Mouse (Mus musculus) megakaryocyte-erythroid progenitor cell, adult 5-6 weeks (primary cell): ENCODE results near the gene Gm4744. TPM values are rescaled to one million over a fixed set of nuclear protein-coding genes. Genes with fewer than 3 reads are reported as not detected.
"Not testable (repeated sequence)": the region's sequence is repeated elsewhere in the genome, so short reads cannot be mapped to it uniquely, and the experiment has no call there.

Experiments
- ATAC-seq: replicated peaks from 2 replicates; pipeline ENCODE4 v1.8.0; 2016; ENCODE audit warnings: mild to moderate bottlenecking, inconsistent platforms; ENCODE audit not compliant: severe bottlenecking, poor library complexity, low FRiP score, low TSS enrichment
- total RNA-seq, 2 experiments: library from RNA; stranded (forward) in 1 of 2; stranded (reverse) in 1 of 2; fragments of 200-1000, 215-1000 nt in 1 of 2; fragments of >200 nt in 1 of 2; fragmentation: Nextera tagmentation in 1 of 2; gene quantifications; 2 replicates each; pipeline ENCODE4 v1.2.3; 2014 to 2017

Gm4744 gene
- not detected in 2 replicates for total RNA-seq (2014; fragmentation: Nextera tagmentation)
- total RNA-seq (2017) = not detected in 2 replicates

GRCm38 (mm10) chr6:40951770-40952169 lies at the start of gene Gm4744:
Gene Gm4744 (minus strand): TSS chr6:40951870.
- no peak for ATAC-seq

DNA sequence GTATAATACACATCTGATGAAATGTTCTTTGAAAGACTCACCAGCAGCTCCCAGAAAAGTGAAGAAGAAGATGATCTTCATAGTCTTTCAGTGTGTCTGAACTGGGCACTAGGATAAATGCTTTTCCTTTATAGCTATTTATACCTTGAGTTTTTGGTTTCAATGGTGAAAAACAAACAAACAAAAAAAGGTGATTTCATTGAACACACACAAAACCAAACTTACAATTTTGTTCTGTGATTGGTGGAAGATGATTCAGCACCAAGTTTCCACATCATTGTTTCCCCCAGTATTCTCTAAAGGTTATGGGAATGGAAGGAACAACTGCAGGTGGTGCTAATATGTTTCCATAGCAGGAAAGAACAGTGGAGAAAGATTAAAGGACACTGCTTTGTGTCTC lies 47.7 kb upstream of the Gm4744 start, which contains the start of gene Gm2663:
Gene Gm2663 (minus strand): TSS at position 101 of the 400 bp plus-strand sequence.
- ATAC-seq = not testable (repeated sequence)

- not testable (repeated sequence) for ATAC-seq
Observed at GRCm38 (mm10) chr6:40964454-40964853, 12.8 kb upstream of the Gm4744 start, which contains the start of gene 1810009J06Rik. Gene 1810009J06Rik (plus strand): TSS chr6:40964754.

- ATAC-seq = no peak
Observed at GRCm38 (mm10) chr6:40953716-40954115, 2.0 kb upstream of the Gm4744 start.

GRCm38 (mm10) chr6:40940457-40940856 lies 11.2 kb downstream of the Gm4744 start, which contains the start of gene 1700074P13Rik:
Gene 1700074P13Rik (minus strand): TSS chr6:40940557.
- no peak for ATAC-seq

GRCm38 (mm10) chr6:40919954-40920353 lies 31.7 kb downstream of the Gm4744 start:
- no peak for ATAC-seq

- no peak for ATAC-seq
Observed at GRCm38 (mm10) chr6:40900287-40900686, 51.4 kb downstream of the Gm4744 start, which contains the start of gene Prss58. Gene Prss58 (minus strand): TSS chr6:40900387.

Other genes with a start within 250 kb of the Gm4744 start
- not detected in 2 replicates for gene Moxd2, start 64.4 kb downstream of the Gm4744 start, total RNA-seq (2014; fragmentation: Nextera tagmentation)
- not detected in 2 replicates for gene Moxd2, start 64.4 kb downstream of the Gm4744 start, total RNA-seq (2017)
- not detected in 2 replicates for gene Prss58, start 51.5 kb downstream of the Gm4744 start, total RNA-seq (2014; fragmentation: Nextera tagmentation)
- not detected in 2 replicates for gene Prss58, start 51.5 kb downstream of the Gm4744 start, total RNA-seq (2017)
- gene 1700074P13Rik, start 11.3 kb downstream of the Gm4744 start, total RNA-seq (2014; fragmentation: Nextera tagmentation) = not detected in 2 replicates
- not detected in 2 replicates for gene 1700074P13Rik, start 11.3 kb downstream of the Gm4744 start, total RNA-seq (2017)
- gene 1810009J06Rik, start 12.9 kb upstream of the Gm4744 start, total RNA-seq (2014; fragmentation: Nextera tagmentation) = not detected in 2 replicates
- not detected in 2 replicates for gene 1810009J06Rik, start 12.9 kb upstream of the Gm4744 start, total RNA-seq (2017)
- gene Gm2663, start 47.6 kb upstream of the Gm4744 start, total RNA-seq (2014; fragmentation: Nextera tagmentation) = not detected in 2 replicates
- not detected in 2 replicates for gene Gm2663, start 47.6 kb upstream of the Gm4744 start, total RNA-seq (2017)
- gene 2210010C04Rik, start 83.6 kb upstream of the Gm4744 start, total RNA-seq (2014; fragmentation: Nextera tagmentation) = not detected in 2 replicates
- gene 2210010C04Rik, start 83.6 kb upstream of the Gm4744 start, total RNA-seq (2017) = not detected in 2 replicates